Mouse (Mus musculus) adrenal gland, adult 8-10 months (tissue): Measurements from ENCODE around the gene Tmc3. TPM values are rescaled to one million over a fixed set of nuclear protein-coding genes. Genes with fewer than 3 reads are reported as not detected.

ENCODE experiments used
- DNase-seq: peaks from one replicate; pipeline ENCODE4 v3.0.0; 2022
- total RNA-seq, 4 experiments: library from RNA; stranded (reverse); gene quantifications; 2 replicates each; pipeline ENCODE4 v1.2.4; 2022

Gene Tmc3
- total RNA-seq, result under 1 TPM; 0.07 to 0.31 (median 0.14) TPM

DNA sequence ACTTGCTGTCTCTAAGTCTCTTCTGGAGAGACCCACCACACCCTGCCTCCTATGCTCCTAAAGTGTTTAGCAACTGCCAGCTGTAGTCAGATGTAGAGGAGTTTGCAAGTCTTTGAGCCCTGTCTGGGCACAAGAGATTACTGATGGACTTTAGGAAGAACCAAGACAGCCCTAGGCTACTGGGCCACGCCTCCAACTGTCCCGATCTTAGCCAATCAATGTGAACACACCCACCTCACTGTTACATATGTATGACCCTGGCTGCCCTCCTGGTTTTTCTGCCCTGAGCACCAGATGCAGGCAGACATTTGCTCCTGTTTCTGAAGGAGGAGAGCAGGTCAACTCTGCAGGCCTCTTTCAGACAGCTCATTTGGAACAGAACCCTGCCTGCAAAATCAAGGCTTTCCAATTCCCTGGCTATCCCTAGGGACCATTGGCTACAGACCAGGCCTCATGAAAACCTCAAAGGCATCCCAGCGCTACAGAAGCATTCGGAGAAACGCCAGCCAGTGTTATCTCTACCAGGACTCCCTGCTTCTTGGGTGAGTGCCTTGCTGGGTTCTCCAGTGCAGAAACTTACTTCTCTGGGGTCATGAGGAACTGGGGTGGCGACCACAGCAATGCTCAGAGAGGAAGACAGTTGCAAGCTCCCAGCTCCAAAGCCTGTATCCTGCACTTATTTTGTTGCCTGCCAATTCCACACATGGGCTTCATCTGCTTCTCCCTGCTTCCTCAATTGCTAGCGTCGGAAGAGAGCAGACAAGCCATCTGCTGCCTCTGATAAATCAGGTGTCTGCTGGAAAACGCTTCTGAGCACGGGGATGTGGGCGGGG is at the start of gene Tmc3:
TSS of gene Tmc3 (plus strand) at position 289 of the 833 bp plus-strand sequence.
- no peak for DNase-seq

DNA sequence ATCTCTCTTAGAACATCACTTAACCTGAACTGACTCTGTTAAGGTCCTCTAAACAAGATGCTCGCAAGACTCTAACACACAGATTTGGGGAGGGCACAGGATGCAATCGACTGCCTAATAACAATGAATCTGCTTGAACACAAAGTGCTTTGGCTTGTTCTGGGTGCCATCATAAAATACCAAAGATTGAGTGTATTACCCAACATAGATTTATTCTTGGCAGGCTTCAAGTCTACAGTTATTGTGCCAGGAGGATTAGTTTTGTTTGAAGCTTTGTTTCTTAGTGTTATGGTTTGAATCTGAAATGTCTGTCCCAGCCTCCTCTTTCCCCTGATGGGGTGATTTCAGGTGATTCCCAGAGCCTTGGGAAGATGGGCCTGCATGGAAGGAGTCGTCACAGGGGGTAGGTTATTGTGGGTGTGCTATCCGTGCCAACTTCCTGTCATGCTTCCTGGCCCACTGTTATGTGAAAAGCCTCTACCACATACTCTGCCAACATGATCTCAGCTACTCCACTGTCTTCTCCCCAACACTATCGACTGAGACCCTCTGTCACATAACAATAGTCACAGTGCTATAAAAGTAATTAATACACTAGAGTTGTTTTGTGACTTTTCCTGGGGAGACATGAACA is 43.1 kb upstream of the Tmc3 start:
- no peak for DNase-seq

- DNase-seq, result no peak
Measured at GRCm38 (mm10) chr7:83548686-83549352, 35.9 kb upstream of the Tmc3 start.

DNA sequence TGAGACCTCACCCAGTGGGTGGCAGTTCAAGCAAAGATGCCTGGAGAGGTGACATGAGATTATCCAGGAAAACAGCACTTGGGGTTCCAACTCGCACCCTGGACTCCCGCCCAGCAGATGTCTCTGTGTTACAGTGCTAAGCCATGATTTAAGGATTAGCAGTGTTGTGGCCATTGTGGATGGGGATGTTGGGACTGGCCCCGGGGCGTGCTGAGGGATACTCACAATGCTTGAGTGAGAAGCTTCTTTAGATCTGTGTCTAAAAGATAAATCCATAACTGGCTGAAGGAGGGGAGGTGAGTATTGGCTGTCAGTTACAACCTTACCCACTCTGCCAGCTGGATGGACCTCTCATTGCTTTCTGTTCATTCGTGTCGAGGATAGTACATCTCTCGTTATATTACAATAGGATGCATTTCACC is 35.4 kb upstream of the Tmc3 start:
- no peak for DNase-seq

DNA sequence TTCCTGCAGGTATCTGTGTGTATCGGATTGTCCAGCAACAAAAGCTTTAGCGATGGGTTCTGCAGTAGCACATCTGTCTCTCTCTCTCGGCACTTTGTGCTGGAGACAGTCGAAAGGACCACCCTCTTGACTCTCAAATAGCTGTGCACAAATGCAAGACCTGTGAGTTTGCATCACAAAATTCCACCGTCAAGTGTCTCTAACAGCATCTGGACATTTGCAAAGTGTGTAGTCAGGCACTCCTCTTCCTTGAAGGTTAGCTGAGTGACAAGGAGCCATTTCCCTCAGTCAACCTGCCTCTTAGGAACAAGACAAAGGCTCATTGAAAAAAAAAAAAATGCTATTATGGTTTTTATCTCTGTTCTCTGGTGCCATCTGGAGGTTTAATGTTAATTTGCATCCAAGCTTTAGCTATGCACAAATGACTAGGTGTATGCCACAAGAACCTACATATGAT is 34.7 kb upstream of the Tmc3 start:
- DNase-seq, result no peak

DNA sequence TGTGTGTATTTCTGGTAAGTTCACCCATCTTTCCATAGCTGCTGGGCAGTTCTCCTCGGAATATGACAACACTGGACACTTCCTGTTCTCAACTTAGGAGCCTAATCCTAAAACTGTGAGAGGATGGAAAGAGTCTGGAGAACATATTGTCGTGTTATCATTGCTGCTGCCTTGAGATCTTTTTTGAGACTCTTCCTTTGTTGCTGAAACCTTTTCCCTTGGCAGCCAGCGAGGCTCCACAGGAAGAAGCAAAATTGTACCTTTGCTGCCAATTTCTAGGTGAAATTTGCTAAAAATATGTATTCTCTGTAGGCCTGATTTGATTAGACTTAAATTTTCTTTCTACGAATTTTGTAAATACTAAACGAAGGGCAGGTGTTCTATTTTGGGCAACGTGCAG is 30.2 kb upstream of the Tmc3 start:
- no peak for DNase-seq

- no peak for DNase-seq
Measured at GRCm38 (mm10) chr7:83556488-83556887, 28.2 kb upstream of the Tmc3 start.

DNA sequence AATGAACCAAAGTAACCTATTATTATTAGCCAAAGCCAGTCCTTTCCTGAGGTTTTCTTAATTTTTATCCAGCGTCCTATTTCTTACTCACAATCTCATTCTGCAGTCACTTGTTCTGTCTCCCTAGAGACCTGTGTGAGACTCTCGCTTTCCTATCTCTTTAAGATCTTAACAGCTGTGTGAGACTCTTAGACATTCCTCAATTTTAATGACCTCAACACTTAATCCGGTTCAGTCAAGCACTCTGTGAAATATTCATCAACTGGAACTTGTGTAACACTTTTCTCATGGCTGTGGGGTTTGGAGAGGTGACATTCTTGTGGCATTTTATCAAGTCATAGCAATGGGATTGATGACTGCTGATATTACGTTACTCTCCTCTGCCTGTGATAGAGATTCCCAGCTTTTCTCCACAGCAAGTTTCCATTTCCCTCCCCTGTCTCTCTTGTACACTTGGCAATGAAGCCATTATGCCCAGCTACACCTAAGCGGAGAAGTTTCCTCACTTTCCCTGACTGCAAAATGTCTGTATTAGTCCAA is 25.9 kb upstream of the Tmc3 start:
- no peak for DNase-seq

- DNase-seq, result no peak
Measured at GRCm38 (mm10) chr7:83559495-83559894, 25.2 kb upstream of the Tmc3 start.

DNA sequence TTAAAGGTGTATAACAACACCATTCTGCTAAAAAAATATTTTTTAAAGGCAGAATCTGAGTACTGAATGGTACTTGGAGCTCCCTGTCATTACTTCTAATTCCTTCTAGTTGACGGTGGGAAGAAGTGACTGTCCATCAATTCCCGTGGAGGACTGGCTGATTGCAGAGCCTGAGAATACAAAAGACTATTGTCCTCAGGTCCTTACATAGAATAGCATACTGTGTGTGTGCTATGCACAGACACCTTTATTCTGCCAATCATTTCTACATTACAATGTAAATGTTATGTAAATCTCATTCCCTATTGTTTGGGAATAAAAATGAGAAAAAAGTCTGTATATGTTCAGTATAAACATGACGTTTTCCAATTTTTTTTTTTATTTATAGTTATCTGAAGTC is 22.9 kb upstream of the Tmc3 start:
- DNase-seq, result no peak

DNA sequence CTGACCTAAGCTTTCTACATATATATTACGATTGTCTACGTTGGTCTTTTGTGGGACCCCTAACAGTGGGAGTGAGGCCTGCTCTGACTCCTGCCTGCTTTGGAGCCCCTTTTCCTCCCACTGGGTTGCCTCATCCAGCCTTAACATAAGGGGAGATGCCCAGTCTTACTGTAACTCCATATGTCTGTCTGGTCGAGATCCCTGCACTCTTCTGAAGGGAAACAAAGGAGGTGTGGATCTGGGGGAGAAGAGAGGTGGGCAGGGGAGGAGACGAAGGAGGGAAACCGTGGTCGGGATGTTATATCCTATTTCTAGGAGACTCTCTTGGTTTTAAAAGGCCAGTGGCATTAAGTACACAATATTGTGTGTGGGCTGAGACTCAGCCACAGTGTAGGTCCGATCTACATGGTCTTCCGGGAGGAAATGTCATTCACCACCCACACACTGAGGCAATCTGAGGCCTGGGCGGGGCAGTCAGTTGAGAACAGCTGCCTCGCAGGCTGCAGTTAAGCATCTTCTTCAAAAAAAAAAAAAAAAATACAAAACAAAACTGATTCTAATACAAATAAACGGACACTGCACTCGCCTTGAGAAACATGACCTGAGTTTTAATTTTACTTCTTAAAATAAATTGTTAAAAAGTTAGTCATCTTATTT is 20.0 kb upstream of the Tmc3 start:
- no peak for DNase-seq

DNA sequence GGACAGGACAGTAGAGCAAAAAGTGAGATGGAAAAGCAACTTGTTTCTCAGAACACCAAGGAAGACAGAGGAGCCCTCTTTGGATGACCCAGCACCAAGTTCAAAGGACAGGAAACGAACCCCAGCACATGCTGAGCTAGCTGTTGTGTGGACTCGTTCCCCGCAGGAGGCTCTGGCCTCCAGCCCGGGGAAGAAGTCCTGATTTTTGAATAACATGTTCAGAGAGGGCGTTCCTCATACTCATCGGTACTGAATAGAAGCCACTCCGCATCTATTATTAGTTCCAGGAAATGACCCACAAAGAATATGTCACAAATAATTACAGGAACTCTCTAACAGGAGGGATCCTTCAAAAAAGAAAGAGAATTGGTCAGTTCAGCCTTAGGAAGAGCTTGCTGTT is 18.8 kb upstream of the Tmc3 start:
- DNase-seq, result no peak

DNA sequence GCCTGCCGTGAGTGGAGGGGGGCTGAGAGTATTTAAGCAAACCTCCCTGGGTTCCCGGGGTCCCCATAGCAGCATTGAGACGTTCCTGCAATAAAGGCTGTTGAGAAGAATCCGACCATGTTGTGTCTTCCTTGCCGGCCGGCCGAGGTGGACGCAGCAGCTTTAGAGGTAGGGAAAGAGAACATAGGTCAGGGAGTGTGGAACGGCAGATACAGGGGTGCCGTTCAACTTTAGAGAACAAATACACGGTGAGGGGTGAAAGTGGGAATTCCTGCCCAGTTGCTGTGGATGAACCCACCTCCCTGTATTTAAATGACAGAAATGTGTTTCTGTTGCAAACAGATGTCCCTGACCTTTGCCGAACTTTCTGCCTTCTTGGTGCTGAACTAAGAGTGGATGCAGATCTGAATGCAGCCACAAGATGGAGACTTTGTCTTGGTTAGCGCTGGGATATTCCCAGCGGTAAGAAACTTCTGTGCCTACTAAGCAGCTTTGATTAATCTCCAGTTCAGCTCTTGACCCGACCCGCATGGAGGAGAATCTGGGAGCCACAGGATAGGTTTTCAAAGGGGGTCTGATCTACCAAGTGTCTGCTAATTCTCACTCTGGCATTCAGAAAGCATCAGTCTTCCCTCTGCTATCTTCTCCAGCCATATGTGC is 16.8 kb upstream of the Tmc3 start:
- no peak for DNase-seq

DNA sequence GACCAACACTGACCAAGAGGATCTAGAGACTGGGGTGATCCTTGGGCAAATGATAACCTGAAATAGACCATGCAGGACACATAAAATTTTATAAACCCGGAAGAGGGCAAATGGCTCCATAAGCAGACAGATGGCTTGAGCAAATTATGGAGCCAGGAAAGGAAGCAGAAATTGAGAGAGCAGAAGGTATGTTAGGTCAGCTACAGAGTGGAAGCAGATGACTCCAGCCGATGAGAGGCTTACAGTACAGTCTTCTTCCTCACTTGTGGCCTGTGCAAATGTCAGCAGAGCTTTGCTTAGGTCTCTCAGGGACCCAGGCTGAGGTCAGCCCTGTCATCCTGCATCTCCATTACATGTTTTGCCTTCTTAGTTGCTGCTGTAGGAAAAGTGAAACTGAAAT is 15.9 kb upstream of the Tmc3 start:
- no peak for DNase-seq

DNA sequence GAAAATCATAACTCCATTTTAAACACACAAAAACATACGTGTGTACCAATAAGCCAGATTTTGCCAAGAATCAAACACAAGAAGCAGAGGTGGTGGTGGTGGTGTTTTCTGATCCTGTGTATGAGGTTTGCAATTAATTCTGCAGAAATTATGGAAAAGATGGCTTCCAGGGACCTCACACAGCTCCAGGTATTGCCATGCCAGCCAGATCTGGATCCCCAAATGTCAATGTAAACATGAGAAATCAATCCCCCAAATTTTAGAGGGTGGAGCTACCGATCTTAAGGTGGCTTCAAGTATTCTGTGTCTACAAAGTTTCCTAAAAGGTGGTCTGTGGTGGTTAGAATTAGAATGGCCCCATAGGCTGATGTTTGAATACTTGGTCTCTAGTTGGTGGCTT is 15.3 kb upstream of the Tmc3 start:
- no peak for DNase-seq

GRCm38 (mm10) chr7:83571077-83571476 is 13.7 kb upstream of the Tmc3 start:
- DNase-seq, result no peak

DNA sequence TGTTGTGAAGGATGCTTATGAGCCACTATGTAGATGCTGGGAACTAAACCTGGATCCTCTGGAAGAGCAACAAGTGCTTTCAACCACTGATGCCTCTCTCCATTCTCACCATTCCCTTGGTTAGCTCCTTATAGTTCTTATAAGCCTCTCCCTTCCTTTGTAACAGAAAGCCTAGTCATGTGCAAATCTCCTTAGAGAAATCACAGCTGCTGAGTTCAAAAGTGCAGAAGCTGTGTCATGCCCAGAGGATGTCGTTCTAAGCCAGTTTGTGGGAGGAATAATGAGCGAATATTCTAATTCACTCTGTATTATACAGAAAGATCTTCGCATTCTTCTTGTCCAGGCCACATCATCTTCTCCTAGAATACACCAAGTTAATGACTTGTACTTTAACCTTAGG is 12.8 kb upstream of the Tmc3 start:
- no peak for DNase-seq

DNA sequence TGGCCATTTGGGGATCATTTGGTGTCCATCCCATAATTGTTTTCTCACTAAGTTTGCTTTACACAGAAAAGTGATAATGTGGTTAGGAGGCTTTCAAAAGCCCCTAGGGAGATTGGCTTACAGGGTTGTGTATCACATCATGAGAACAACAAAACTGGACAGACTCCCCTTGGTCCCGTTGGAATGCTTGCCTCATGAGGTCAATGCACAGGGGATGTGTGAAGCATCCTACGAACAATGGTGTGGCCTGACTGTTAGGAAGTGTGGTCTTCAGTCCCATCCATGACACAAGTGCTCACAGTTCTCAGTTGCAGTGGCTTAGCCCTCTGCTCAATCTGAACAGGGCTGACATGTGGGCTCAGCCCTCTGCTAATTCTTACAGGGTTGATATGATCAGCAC is 12.3 kb upstream of the Tmc3 start:
- no peak for DNase-seq

DNA sequence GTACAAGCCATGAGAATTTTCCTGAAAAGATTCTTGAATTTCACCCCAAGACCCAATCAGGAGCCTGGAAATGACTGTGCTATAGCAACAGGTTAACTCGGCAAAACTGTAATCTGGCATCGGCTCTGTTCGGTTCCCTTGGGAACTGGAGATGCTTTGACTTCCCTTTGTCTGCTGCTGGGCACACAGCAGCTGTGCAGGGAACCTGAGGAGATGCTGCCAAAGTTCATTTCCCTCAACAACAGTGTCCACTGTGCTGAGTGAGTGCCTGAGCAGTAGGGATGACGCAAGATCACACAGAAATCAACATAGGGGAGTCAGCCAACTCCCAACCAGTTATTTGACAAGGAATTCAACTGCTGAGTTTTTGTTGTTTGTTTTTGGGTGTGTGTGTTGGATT is 3.8 kb upstream of the Tmc3 start:
- no peak for DNase-seq

DNA sequence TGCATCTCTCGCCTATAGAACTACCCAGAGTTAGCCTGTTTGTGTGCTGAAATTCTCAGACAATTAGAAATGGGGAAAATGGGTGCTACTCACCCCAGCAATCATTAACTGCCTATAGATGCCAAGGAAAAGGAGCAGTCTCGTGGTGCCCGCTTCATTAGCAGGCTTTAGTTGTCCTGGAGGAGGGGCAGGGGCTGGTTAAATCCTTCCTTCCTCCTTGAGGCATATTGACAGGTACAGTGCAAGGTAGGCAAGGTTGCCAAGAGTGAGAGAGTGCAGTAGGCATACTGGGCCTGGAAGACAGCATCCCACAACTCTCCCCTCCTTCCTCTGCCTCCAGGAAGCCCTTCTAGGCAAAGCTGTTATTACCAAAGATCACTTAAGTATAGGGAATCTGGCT is 9.3 kb downstream of the Tmc3 start:
- DNase-seq, result no peak

DNA sequence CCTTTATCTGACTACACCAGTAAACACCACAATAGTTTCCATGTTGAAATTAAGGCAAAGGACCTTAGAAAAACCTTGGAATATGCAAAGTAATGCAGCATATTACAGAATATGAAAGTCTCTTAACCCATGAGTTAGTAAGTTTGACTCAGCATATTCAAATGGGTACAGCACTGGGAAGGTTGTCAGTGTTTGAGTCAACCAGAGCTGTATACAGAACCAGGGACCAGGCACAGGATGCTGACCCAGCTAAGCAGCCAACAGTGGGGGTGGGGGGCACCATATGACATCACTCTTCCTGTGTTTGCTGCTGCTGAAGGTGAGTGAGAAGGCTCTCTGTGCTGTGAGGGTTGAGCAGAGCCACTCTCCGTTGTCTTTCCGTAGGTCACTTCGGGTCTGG is 12.3 kb downstream of the Tmc3 start:
- no peak for DNase-seq
